Mouse (Mus musculus): ENCODE data around the gene Tnfsf18. TPM values are rescaled to one million over a fixed set of nuclear protein-coding genes. Genes with fewer than 3 reads are reported as not detected.

Tnfsf18 gene
- polyA plus RNA-seq (2015; fragmentation: Nextera tagmentation; extraction: Ambion mirVana) = not detected in 2 replicates

DNA sequence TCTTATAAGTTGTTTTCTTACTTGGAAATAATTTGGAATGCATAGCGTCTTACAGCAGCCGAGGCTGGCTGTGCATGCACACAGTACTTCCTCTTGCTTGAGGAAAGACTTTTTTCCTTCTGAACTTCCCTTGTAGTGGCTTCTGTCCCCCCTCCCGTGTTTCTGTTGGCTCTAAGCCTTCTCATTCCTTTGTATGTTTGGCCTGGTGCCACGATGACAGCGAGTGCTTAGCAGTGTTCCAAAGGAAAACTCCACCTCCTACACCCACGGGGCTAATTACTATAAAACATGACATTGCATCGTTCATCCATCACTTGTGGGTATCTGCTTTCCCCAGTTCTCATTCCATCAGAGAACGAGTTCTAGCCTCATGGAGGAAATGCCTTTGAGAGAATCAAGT, at the start of gene Tnfsf18:
Gene Tnfsf18 (plus strand): TSS at position 313 of the 400 bp plus-strand sequence.

Other genes starting within 250 kb of the Tnfsf18 start
- 136 and 151 TPM in 2 replicates for gene Prdx6, start 243.4 kb upstream of the Tnfsf18 start, polyA plus RNA-seq (2015; fragmentation: Nextera tagmentation; extraction: Ambion mirVana)
- gene Tnfsf4, start 99.2 kb upstream of the Tnfsf18 start, polyA plus RNA-seq (2015; fragmentation: Nextera tagmentation; extraction: Ambion mirVana) = 0.08 and 0.19 TPM in 2 replicates

Measured in urinary bladder, postnatal 0 days (tissue).